Mouse (Mus musculus) neural tube, embryonic 15.5 days (tissue): ENCODE data around the gene Wnt3. TPM values are rescaled to one million over a fixed set of nuclear protein-coding genes. Genes with fewer than 3 reads are reported as not detected.

Source experiments
- ATAC-seq: fragments of 200-750 bp; cut with Nextera tagmentation; 2 replicates; pipeline ENCODE4 v1.8.0; 2017; ENCODE audit warnings: mild to moderate bottlenecking, moderate TSS enrichment, moderate library complexity; ENCODE audit not compliant: low FRiP score
- H3K27ac ChIP-seq: fragments of 300-500 bp; sonication (generic); replicated peaks from 2 replicates; pipeline ENCODE4 v1.5.1; 2015; ENCODE audit warnings: mild to moderate bottlenecking, inconsistent platforms
- H3K27me3 ChIP-seq: fragments of 300-500 bp; sonication (generic); replicated peaks from 2 replicates; pipeline ENCODE4 v1.6.1; 2015; ENCODE audit warnings: inconsistent platforms
- H3K36me3 ChIP-seq: fragments of 300-500 bp; sonication (generic); 2 replicates; pipeline ENCODE4 v1.6.1; 2015; ENCODE audit warnings: inconsistent platforms
- H3K4me1 ChIP-seq: fragments of 300-500 bp; sonication (generic); 2 replicates; pipeline ENCODE4 v1.6.1; 2015; ENCODE audit warnings: inconsistent platforms
- H3K4me2 ChIP-seq: fragments of 300-500 bp; sonication (generic); 2 replicates; pipeline ENCODE4 v1.6.1; 2015; ENCODE audit warnings: inconsistent platforms, mild to moderate bottlenecking, moderate library complexity
- H3K4me3 ChIP-seq: fragments of 300-500 bp; sonication (generic); replicated peaks from 2 replicates; pipeline ENCODE4 v1.5.1; 2015; ENCODE audit warnings: mild to moderate bottlenecking, inconsistent platforms
- H3K9ac ChIP-seq: fragments of 300-500 bp; sonication (generic); replicated peaks from 2 replicates; pipeline ENCODE4 v1.6.1; 2015; ENCODE audit warnings: mild to moderate bottlenecking, inconsistent platforms
- H3K9me3 ChIP-seq: fragments of 300-500 bp; sonication (generic); replicated peaks from 2 replicates; pipeline ENCODE4 v1.6.1; 2016; ENCODE audit warnings: inconsistent platforms
- WGBS: fragments of 180-500 bp; shearing (Covaris S2); methylation state at CpG from one replicate; pipeline ENCODE4 v1.1.7; 2015; ENCODE audit warnings: mixed read lengths; 5-methylcytosine and 5-hydroxymethylcytosine counted together
- polyA plus RNA-seq: library from polyadenylated mRNA; unstranded; fragments of >200 nt; fragmentation: Nextera tagmentation; extraction: Ambion mirVana; gene quantifications from 2 replicates; pipeline ENCODE4 v1.2.1, GENCODE M21; 2015

Wnt3 gene
- polyA plus RNA-seq: 6.7 and 9.0 TPM in 2 replicates

- Histone ChIP-seq H3K27ac (no peak within 1 kb of the TSS), H3K4me2 (peak within 1 kb of the TSS; percentile 83), H3K4me3 (peak within 1 kb of the TSS; percentile 43), H3K27me3 (peaks cover 78% of the 10 kb centered on the region), H3K9ac (peak within 1 kb of the TSS; percentile 51), H3K4me1 (peaks cover 40% of the 10 kb centered on the region), H3K36me3 (no peaks in the 10 kb centered on the region), H3K9me3 (no peaks in the 10 kb centered on the region)
- WGBS: under 1% methylated on average over 60 of the region's 60 CpGs
- ATAC-seq: no peak; the same call in 1 of the 2 replicates
These were observed at the start of gene Wnt3 for GRCm38 (mm10) chr11:103773387-103774227. Wnt3 (plus strand) TSS chr11:103774150.

GRCm38 (mm10) chr11:103724331-103724771 is 49.6 kb upstream of the Wnt3 start:
- no peak overlapping the region for H3K9ac ChIP-seq
- peaks cover 12% of the 10 kb centered on the region for H3K4me1 ChIP-seq
- no peaks in the 10 kb centered on the region for H3K27me3 ChIP-seq
- no peak overlapping the region for H3K27ac ChIP-seq
- no peaks in the 10 kb centered on the region for H3K9me3 ChIP-seq
- H3K4me3 ChIP-seq: no peak overlapping the region
- 83% methylated on average over 11 of the region's 11 CpGs for WGBS
- H3K36me3 ChIP-seq: no peaks in the 10 kb centered on the region
- no peak for ATAC-seq
- H3K4me2 ChIP-seq: no peak overlapping the region

GRCm38 (mm10) chr11:103729282-103729985 is 44.5 kb upstream of the Wnt3 start:
- no peak overlapping the region for H3K4me2 ChIP-seq
- no peaks in the 10 kb centered on the region for H3K9me3 ChIP-seq
- 76% methylated on average over 9 of the region's 9 CpGs for WGBS
- no peak overlapping the region for H3K4me3 ChIP-seq
- no peaks in the 10 kb centered on the region for H3K36me3 ChIP-seq
- no peak overlapping the region for H3K9ac ChIP-seq
- H3K4me1 ChIP-seq: no peaks in the 10 kb centered on the region
- no peak for ATAC-seq
- no peak overlapping the region for H3K27ac ChIP-seq
- no peaks in the 10 kb centered on the region for H3K27me3 ChIP-seq

DNA sequence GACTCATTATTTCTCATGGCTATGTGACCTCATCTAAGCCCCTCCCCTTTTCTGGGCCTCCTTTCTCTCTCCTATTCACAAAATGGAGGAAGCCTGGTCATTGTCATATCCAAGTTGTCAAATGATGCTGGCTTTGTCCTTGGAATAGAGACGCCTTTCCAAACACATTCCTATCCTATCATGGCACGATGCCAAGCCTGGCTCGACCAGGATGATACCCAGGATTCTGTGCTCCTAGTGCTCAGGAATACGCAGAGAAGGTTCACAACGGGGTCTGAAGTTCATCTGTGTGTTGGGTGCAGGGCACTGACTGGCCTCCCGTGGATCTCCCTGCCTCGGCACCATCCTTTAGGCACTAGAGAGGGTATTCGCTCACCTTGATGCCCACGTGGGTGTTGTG is 42.4 kb upstream of the Wnt3 start:
- H3K9ac ChIP-seq: no peak overlapping the region
- H3K4me3 ChIP-seq: no peak overlapping the region
- ATAC-seq: no peak
- H3K4me2 ChIP-seq: no peak overlapping the region
- no peaks in the 10 kb centered on the region for H3K9me3 ChIP-seq
- no peaks in the 10 kb centered on the region for H3K27me3 ChIP-seq
- no peaks in the 10 kb centered on the region for H3K36me3 ChIP-seq
- H3K27ac ChIP-seq: no peak overlapping the region
- WGBS: 83% methylated on average over 9 of the region's 9 CpGs
- H3K4me1 ChIP-seq: no peaks in the 10 kb centered on the region

DNA sequence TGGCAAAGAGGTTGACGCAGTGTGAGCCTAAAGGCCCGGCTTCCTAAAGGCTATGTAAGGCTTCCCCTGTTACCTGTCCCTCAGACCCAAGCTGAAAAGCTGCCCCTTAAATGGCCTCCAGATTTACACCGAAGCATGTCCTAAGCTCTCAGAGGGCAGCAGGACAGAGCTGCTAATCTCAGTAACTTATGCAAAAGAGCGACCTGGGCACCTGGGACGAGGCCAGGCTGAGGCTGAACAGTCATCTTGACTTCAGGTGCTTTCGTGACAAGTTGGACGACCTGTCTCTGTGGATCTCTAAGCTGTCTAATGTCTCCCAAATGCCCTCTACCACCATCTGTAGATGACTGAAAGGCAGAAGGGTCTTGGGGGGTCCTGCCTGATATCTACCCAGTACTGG is 41.6 kb upstream of the Wnt3 start:
- H3K27me3 ChIP-seq: no peaks in the 10 kb centered on the region
- H3K27ac ChIP-seq: no peak overlapping the region
- H3K9ac ChIP-seq: no peak overlapping the region
- ATAC-seq: no peak
- H3K4me1 ChIP-seq: 0 out of 2 replicates have a peak, but pooled peaks cover 2% of the 10 kb centered on the region
- no peaks in the 10 kb centered on the region for H3K9me3 ChIP-seq
- no peak overlapping the region for H3K4me3 ChIP-seq
- WGBS: 83% methylated on average over 7 of the region's 7 CpGs
- no peaks in the 10 kb centered on the region for H3K36me3 ChIP-seq
- H3K4me2 ChIP-seq: no peak overlapping the region

DNA sequence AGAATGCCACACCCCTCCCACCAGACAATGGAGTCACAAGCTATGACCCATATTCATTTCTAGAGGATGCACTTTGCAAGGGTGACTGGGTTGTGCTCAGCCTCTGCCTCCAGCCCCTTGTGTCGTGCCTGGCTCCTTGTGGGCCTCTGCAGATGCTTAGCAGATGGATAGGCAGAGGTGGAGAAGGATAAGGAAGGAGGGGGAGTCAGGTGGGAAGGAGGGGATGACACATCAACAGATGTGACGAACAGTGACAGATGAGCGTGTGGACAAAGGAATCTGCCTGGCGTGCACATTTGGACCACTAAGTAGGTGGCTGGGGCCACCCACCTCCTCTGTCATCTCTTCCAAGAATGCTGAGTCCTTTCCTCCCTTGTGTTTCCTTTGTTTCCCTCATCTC is 40.9 kb upstream of the Wnt3 start:
- Histone ChIP-seq H3K4me3 (no peak overlapping the region), H3K4me2 (no peak overlapping the region), H3K4me1 (0 out of 2 replicates have a peak, but pooled peaks cover 2% of the 10 kb centered on the region), H3K27ac (no peak overlapping the region), H3K9ac (no peak overlapping the region), H3K27me3 (no peaks in the 10 kb centered on the region; the same call in 1 of the 2 replicates), H3K36me3 (no peaks in the 10 kb centered on the region), H3K9me3 (no peaks in the 10 kb centered on the region)
- ATAC-seq: no peak
- 82% methylated on average over 4 of the region's 4 CpGs for WGBS

- Histone ChIP-seq H3K27ac (no peak overlapping the region), H3K9me3 (no peaks in the 10 kb centered on the region), H3K9ac (no peak overlapping the region), H3K27me3 (no peaks in the 10 kb centered on the region; the same call in 1 of the 2 replicates), H3K36me3 (no peaks in the 10 kb centered on the region), H3K4me3 (no peak overlapping the region), H3K4me2 (no peak overlapping the region), H3K4me1 (0 out of 2 replicates have a peak, but pooled peaks cover 2% of the 10 kb centered on the region)
- no peak for ATAC-seq
- WGBS: 97% methylated on average over 2 of the region's 2 CpGs
These were observed 40.0 kb upstream of the Wnt3 start for GRCm38 (mm10) chr11:103733961-103734360.

DNA sequence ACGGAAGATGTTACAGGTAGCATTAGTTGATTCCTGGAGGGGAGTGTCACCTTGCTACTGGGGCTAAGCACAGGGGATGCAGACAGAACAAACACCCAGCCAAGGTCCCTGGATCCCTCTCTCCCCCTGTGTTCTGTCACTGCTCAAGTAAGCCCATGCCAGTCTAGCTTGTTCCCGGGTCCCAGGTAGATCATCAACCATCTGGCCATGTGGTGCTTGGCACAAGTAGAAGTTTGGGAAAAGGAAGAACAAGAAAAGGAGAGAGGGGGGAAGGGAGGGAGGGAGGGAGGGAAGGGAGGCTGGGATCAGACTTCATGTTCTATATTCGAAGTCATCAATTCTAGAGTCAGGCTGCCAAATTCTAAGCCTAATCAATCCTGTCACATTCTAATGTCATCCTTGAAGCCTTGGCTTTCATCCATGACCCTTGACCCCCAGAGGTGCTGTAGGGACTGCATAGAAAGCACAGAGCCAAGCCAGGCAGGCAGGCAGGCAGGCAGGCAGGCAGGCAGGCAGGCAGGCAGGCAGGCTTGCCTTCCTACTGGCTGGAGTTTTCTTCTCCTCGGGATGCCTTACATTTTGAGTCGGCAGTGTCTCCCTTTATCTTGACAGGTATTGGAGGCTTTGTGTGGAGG is 39.4 kb upstream of the Wnt3 start:
- no peak overlapping the region for H3K9ac ChIP-seq
- H3K4me2 ChIP-seq: no peak overlapping the region
- H3K9me3 ChIP-seq: no peaks in the 10 kb centered on the region
- 0 out of 2 replicates have a peak, but pooled peaks cover 2% of the 10 kb centered on the region for H3K4me1 ChIP-seq
- WGBS: 68% methylated on average over 5 of the region's 5 CpGs
- H3K27ac ChIP-seq: no peak overlapping the region
- no peaks in the 10 kb centered on the region for H3K36me3 ChIP-seq
- no peak overlapping the region for H3K4me3 ChIP-seq
- ATAC-seq: no peak
- no peaks in the 10 kb centered on the region; the same call in 1 of the 2 replicates for H3K27me3 ChIP-seq

DNA sequence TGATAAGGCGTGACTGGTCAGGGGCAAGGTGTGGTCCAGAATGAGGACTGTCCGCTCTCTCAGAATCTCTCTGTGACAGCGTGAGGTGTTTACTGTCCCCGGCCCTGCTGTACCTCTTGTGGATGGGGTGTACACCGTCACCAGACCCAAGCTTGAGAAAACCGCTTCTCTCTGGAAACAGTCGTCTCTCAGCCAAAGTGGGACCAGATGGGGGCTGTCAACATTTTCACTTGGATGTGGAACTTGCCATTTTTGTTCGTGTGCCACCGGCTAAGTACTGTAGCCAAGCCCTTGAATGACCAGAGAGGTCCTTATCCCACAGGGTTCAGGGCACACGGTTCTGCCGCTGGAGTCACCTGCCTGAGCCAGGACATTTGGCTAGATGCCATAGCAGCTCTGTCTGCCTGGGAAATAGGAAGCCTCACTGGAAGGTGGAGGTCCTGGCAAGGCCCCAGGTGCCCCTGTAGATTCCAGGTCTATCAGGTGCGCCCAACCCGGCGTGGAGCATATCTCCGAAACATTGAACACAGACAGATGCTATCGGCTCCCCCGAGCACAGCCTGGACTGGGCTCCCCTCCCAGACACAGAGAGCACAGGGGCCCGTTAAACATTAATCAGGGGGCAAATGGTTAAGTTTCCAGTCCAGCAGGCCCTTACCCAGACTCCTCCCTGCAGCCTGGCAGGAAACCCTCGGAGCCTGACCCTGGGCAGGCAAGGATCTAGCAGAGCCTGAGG is 38.7 kb upstream of the Wnt3 start:
- Histone ChIP-seq H3K27me3 (no peaks in the 10 kb centered on the region; the same call in 1 of the 2 replicates), H3K9ac (no peak overlapping the region), H3K4me3 (no peak overlapping the region), H3K4me2 (no peak overlapping the region), H3K4me1 (0 out of 2 replicates have a peak, but pooled peaks cover 2% of the 10 kb centered on the region), H3K9me3 (no peaks in the 10 kb centered on the region), H3K27ac (no peak overlapping the region), H3K36me3 (no peaks in the 10 kb centered on the region)
- WGBS: 70% methylated on average over 19 of the region's 19 CpGs
- ATAC-seq: no peak

DNA sequence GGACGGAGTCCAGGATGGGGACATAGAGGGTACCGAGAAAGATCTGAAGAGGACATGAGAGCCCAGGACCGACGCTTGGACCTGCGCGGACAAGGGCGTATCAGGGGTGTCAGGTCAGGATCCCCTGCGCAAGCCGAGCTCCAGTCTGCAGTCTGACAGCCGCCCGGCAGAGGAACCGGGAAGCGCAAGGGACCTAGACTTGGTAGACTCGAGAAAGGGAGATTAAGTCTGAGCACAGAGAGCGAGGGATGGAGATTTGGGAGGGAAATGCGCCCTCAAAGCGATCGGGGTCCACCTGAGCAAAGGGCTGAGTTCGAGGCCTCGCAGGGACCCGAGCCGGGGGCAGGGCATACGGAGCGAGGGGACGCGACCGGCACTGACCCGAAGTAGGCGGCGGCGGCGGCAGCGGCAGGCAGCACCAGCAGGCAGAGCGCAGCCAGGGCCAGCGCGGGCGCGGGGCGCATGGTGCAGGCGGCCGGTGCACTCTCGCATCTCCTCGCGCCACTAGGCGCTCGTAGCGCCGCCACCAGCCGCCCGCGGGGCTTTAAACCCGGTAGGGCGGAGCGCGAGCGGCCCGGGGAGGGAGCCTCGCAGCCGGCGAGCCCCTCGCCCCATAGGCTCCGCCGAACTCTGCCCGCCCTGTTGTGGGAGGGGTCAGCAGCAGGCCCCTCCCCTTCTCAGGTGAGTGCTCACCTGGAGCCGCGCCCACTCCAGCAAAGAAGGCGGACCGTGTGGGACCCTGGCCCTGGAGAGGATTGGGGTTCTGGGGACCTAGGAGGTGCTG is 24.5 kb upstream of the Wnt3 start, which contains the start of gene Wnt9b:
Gene Wnt9b, minus strand, starts transcription at position 516 of the 784 bp plus-strand sequence.
- peaks cover 19% of the 10 kb centered on the region for H3K4me1 ChIP-seq
- WGBS: under 1% methylated on average over 68 of the region's 68 CpGs
- H3K36me3 ChIP-seq: no peaks in the 10 kb centered on the region
- peak within 1 kb of the TSS; percentile 95 for H3K4me2 ChIP-seq
- peaks cover 75% of the 10 kb centered on the region for H3K27me3 ChIP-seq
- peak within 1 kb of the TSS; percentile 47 for H3K9ac ChIP-seq
- no peaks in the 10 kb centered on the region for H3K9me3 ChIP-seq
- H3K27ac ChIP-seq: no peak within 1 kb of the TSS
- ATAC-seq: no peak
- peak within 1 kb of the TSS; percentile 49 for H3K4me3 ChIP-seq
